Mouse (Mus musculus): ENCODE measurements around the gene Hist1h3d. TPM values are rescaled to one million over a fixed set of nuclear protein-coding genes. Genes with fewer than 3 reads are reported as not detected.
"Not testable (repeated sequence)": the region's sequence is repeated elsewhere in the genome, so short reads cannot be mapped to it uniquely, and the experiment has no call there.

Gene Hist1h3d
- polyA plus RNA-seq, 1 experiment from 2014 or later = 7.2 TPM

- not testable (repeated sequence) for H3K36me3 ChIP-seq (ENCODE audit: control insufficient read depth, insufficient read depth, low read length); H3K9me3 ChIP-seq (ENCODE audit: control insufficient read depth, low read length); H3K27ac ChIP-seq (ENCODE audit: low read depth, low read length); H3K9ac ChIP-seq (ENCODE audit: low read depth, low read length); DNase-seq (ENCODE audit: low spot score); H3K4me3 ChIP-seq (ENCODE audit: low read depth, low read length); H3K4me2 ChIP-seq (replicated peaks; ENCODE audit: low read depth, low read length); H3K27me3 ChIP-seq (ENCODE audit: control insufficient read depth, insufficient read depth, low read length); ATAC-seq (ENCODE audit: low FRiP score); H3K4me1 ChIP-seq (replicated peaks; ENCODE audit: control insufficient read depth, insufficient read depth, low read length)
- WGBS = 76% methylated on average over 1 of the region's 1 CpGs
Observed at GRCm38 (mm10) chr13:23539821-23540220, 35.7 kb upstream of the Hist1h3d start.

GRCm38 (mm10) chr13:23541497-23541896, 34.1 kb upstream of the Hist1h3d start:
- H3K27ac ChIP-seq (ENCODE audit: low read depth, low read length) = no peak overlapping the region
- 95% methylated on average over 3 of the region's 3 CpGs for WGBS
- H3K4me3 ChIP-seq (ENCODE audit: low read depth, low read length) = no peak overlapping the region
- DNase-seq (ENCODE audit: low spot score) = no peak
- H3K9me3 ChIP-seq (ENCODE audit: control insufficient read depth, low read length) = no peaks in the 10 kb centered on the region
- ATAC-seq (ENCODE audit: low FRiP score) = no peak
- H3K27me3 ChIP-seq (ENCODE audit: control insufficient read depth, insufficient read depth, low read length) = no peaks in the 10 kb centered on the region
- H3K36me3 ChIP-seq (ENCODE audit: control insufficient read depth, insufficient read depth, low read length) = no peaks in the 10 kb centered on the region
- H3K4me2 ChIP-seq (replicated peaks; ENCODE audit: low read depth, low read length) = no peak overlapping the region
- H3K4me1 ChIP-seq (replicated peaks; ENCODE audit: control insufficient read depth, insufficient read depth, low read length) = 0 out of 2 replicates have a peak, but pooled peaks cover 2% of the 10 kb centered on the region
- no peak overlapping the region for H3K9ac ChIP-seq (ENCODE audit: low read depth, low read length)

- Histone ChIP-seq H3K9ac (ENCODE audit: low read depth, low read length) (peak overlapping the region; percentile 64), H3K4me3 (ENCODE audit: low read depth, low read length) (peak overlapping the region; percentile 40), H3K4me2 (replicated peaks; ENCODE audit: low read depth, low read length) (peak overlapping the region; percentile 57), H3K27ac (ENCODE audit: low read depth, low read length) (peak overlapping the region; percentile 74)
- not testable (repeated sequence) for ATAC-seq (ENCODE audit: low FRiP score); H3K27me3 ChIP-seq (ENCODE audit: control insufficient read depth, insufficient read depth, low read length); H3K9me3 ChIP-seq (ENCODE audit: control insufficient read depth, low read length); H3K36me3 ChIP-seq (ENCODE audit: control insufficient read depth, insufficient read depth, low read length); H3K4me1 ChIP-seq (replicated peaks; ENCODE audit: control insufficient read depth, insufficient read depth, low read length)
- DNase-seq (ENCODE audit: low spot score) = peak; percentile 39
- 9% methylated on average over 3 of the region's 3 CpGs for WGBS
Observed at GRCm38 (mm10) chr13:23542225-23542980, 33.2 kb upstream of the Hist1h3d start.

- not testable (repeated sequence) for H3K36me3 ChIP-seq (ENCODE audit: control insufficient read depth, insufficient read depth, low read length); H3K27me3 ChIP-seq (ENCODE audit: control insufficient read depth, insufficient read depth, low read length); H3K9me3 ChIP-seq (ENCODE audit: control insufficient read depth, low read length); H3K4me1 ChIP-seq (replicated peaks; ENCODE audit: control insufficient read depth, insufficient read depth, low read length)
- peak within 1 kb of the TSS; percentile 64 for H3K9ac ChIP-seq (ENCODE audit: low read depth, low read length)
- DNase-seq (ENCODE audit: low spot score) (peak; percentile 77), ATAC-seq (ENCODE audit: low FRiP score) (peak; percentile 93)
- peak within 1 kb of the TSS; percentile 67 for H3K4me2 ChIP-seq (replicated peaks; ENCODE audit: low read depth, low read length)
- WGBS = under 1% methylated on average over 24 of the region's 42 CpGs
- H3K4me3 ChIP-seq (ENCODE audit: low read depth, low read length) = peak within 1 kb of the TSS; percentile 40
- H3K27ac ChIP-seq (ENCODE audit: low read depth, low read length) = peak within 1 kb of the TSS; percentile 86
Observed at GRCm38 (mm10) chr13:23542999-23543607, 32.5 kb upstream of the Hist1h3d start, which contains the start of gene Hist1h2bh. Gene Hist1h2bh, minus strand, starts transcription at chr13:23543392.

GRCm38 (mm10) chr13:23543965-23544786, 31.4 kb upstream of the Hist1h3d start, which contains the start of gene Hist1h3f:
Gene Hist1h3f, plus strand, starts transcription at chr13:23544052.
- peak within 1 kb of the TSS; percentile 40 for H3K4me3 ChIP-seq (ENCODE audit: low read depth, low read length)

GRCm38 (mm10) chr13:23544787-23545120, 30.8 kb upstream of the Hist1h3d start:
- H3K27me3 ChIP-seq (ENCODE audit: control insufficient read depth, insufficient read depth, low read length); H3K9me3 ChIP-seq (ENCODE audit: control insufficient read depth, low read length); H3K4me1 ChIP-seq (replicated peaks; ENCODE audit: control insufficient read depth, insufficient read depth, low read length); H3K9ac ChIP-seq (ENCODE audit: low read depth, low read length); H3K27ac ChIP-seq (ENCODE audit: low read depth, low read length); H3K36me3 ChIP-seq (ENCODE audit: control insufficient read depth, insufficient read depth, low read length); ATAC-seq (ENCODE audit: low FRiP score); DNase-seq (ENCODE audit: low spot score): not testable (repeated sequence)
- WGBS = 0% methylated on average over 3 of the region's 14 CpGs
- Histone ChIP-seq H3K4me2 (replicated peaks; ENCODE audit: low read depth, low read length) (peak overlapping the region; percentile 32; the same call in 1 of the 2 replicates), H3K4me3 (ENCODE audit: low read depth, low read length) (peak overlapping the region; percentile 39)

More at GRCm38 (mm10) chr13:23543965-23544786, 31.4 kb upstream of the Hist1h3d start, which contains the start of gene Hist1h3f:
- under 1% methylated on average over 14 of the region's 45 CpGs for WGBS
- Histone ChIP-seq H3K4me2 (replicated peaks; ENCODE audit: low read depth, low read length) (peak within 1 kb of the TSS; percentile 67), H3K27me3 (ENCODE audit: control insufficient read depth, insufficient read depth, low read length) (no peaks in the 10 kb centered on the region), H3K36me3 (ENCODE audit: control insufficient read depth, insufficient read depth, low read length) (no peaks in the 10 kb centered on the region), H3K27ac (ENCODE audit: low read depth, low read length) (peak within 1 kb of the TSS; percentile 86), H3K4me1 (replicated peaks; ENCODE audit: control insufficient read depth, insufficient read depth, low read length) (no peaks in the 10 kb centered on the region), H3K9me3 (ENCODE audit: control insufficient read depth, low read length) (no peaks in the 10 kb centered on the region), H3K9ac (ENCODE audit: low read depth, low read length) (peak within 1 kb of the TSS; percentile 64)
- ATAC-seq (ENCODE audit: low FRiP score) (peak; percentile 94), DNase-seq (ENCODE audit: low spot score) (peak; percentile 88)

- no peak overlapping the region for H3K9ac ChIP-seq (ENCODE audit: low read depth, low read length)
- no peaks in the 10 kb centered on the region for H3K27me3 ChIP-seq (ENCODE audit: control insufficient read depth, insufficient read depth, low read length)
- WGBS = 76% methylated on average over 5 of the region's 5 CpGs
- H3K4me1 ChIP-seq (replicated peaks; ENCODE audit: control insufficient read depth, insufficient read depth, low read length) = no peaks in the 10 kb centered on the region
- no peak overlapping the region for H3K4me3 ChIP-seq (ENCODE audit: low read depth, low read length)
- no peaks in the 10 kb centered on the region for H3K9me3 ChIP-seq (ENCODE audit: control insufficient read depth, low read length)
- no peak overlapping the region; the same call in 1 of the 2 replicates for H3K27ac ChIP-seq (ENCODE audit: low read depth, low read length)
- DNase-seq (ENCODE audit: low spot score) (no peak), ATAC-seq (ENCODE audit: low FRiP score) (no peak)
- no peak overlapping the region for H3K4me2 ChIP-seq (replicated peaks; ENCODE audit: low read depth, low read length)
- H3K36me3 ChIP-seq (ENCODE audit: control insufficient read depth, insufficient read depth, low read length) = no peaks in the 10 kb centered on the region
Observed at GRCm38 (mm10) chr13:23546694-23547093, 28.9 kb upstream of the Hist1h3d start.

- no peaks in the 10 kb centered on the region for H3K27me3 ChIP-seq (ENCODE audit: control insufficient read depth, insufficient read depth, low read length)
- H3K4me2 ChIP-seq (replicated peaks; ENCODE audit: low read depth, low read length) = peak overlapping the region; percentile 43
- H3K4me1 ChIP-seq (replicated peaks; ENCODE audit: control insufficient read depth, insufficient read depth, low read length) = no peaks in the 10 kb centered on the region
- WGBS = 7% methylated on average over 3 of the region's 3 CpGs
- peak overlapping the region; percentile 84 for H3K27ac ChIP-seq (ENCODE audit: low read depth, low read length)
- no peaks in the 10 kb centered on the region for H3K9me3 ChIP-seq (ENCODE audit: control insufficient read depth, low read length)
- no peaks in the 10 kb centered on the region for H3K36me3 ChIP-seq (ENCODE audit: control insufficient read depth, insufficient read depth, low read length)
- H3K4me3 ChIP-seq (ENCODE audit: low read depth, low read length) = peak overlapping the region; percentile 34
- ATAC-seq (ENCODE audit: low FRiP score) (no peak), DNase-seq (ENCODE audit: low spot score) (peak; percentile 61)
- peak overlapping the region; percentile 58 for H3K9ac ChIP-seq (ENCODE audit: low read depth, low read length)
Observed at GRCm38 (mm10) chr13:23550761-23551145, 24.8 kb upstream of the Hist1h3d start.

All from hindbrain, embryonic 11.5 days (tissue).